Mouse (Mus musculus): ENCODE data around the gene Cabp4.

DNA sequence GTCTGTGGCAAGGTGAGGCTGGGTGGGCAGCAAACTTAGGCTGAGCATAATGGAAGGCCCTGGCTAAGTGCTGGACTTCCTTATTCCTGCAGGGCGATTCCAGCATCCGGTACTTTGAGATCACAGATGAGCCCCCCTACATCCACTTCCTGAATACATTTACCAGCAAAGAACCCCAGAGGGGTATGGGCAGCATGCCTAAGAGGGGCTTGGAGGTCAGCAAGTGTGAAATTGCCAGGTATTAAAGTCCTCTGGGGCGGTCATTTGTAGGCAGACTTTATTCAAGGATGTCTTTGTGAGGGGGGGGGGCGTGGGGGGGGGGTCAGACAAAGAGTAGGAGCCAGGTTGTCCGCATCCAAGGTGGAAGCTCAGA lies 7.6 kb upstream of the Cabp4 start:
- TF ChIP-seq CTCF (IDR thresholded peaks at IDR 0.05; ENCODE audit: extremely low read depth, insufficient read depth, low read length) (no peak), POLR2A (IDR thresholded peaks at IDR 0.05; ENCODE audit: extremely low read depth, insufficient read depth, low read length) (no peak)

Measured in cortical plate, adult 2 months (tissue).